Mouse (Mus musculus): ENCODE results near the gene Mlec. TPM values are rescaled to one million over a fixed set of nuclear protein-coding genes. Genes with fewer than 3 reads are reported as not detected.
"Not testable (repeated sequence)": the region's sequence is repeated elsewhere in the genome, so short reads cannot be mapped to it uniquely, and the experiment has no call there.

Mlec gene
- total and polyA plus RNA-seq, 3 experiments = 156 to 167 TPM; not detected in 1

DNA sequence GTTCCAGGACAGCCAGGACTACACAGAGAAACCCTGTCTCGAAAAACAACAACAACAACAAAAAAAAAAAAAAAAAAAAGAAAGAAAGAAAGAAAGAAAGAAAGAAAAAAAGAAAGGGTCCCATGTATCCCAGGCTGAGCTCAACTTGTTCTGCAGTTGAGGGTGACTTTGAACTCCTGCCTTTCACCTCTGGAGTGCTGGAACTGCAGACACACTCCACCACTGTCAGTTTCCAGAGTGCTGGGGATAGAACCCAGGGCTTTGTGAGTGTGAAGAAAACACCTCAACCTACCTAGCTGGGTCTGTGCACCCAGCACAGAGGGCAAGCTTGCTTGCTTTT is 3.9 kb upstream of the Mlec start:
- H3K9ac ChIP-seq (ENCODE audit: control insufficient read depth, low read depth, low read length, poor library complexity, severe bottlenecking); H3K27me3 ChIP-seq (ENCODE audit: control insufficient read depth in 1 of 2, insufficient read depth in 2 of 2, low read length in 2 of 2); H3K9me3 ChIP-seq (replicated peaks; ENCODE audit: insufficient read depth, low read length); DNase-seq (ENCODE audit: low read depth, low spot score); H3K4me3 ChIP-seq (ENCODE audit: control insufficient read depth in 1 of 2, insufficient read depth in 1 of 2, low read depth in 2 of 2, low read length in 2 of 2); H3K27ac ChIP-seq (ENCODE audit: control insufficient read depth, low read depth, low read length): not testable (repeated sequence)
- H3K79me2 ChIP-seq (ENCODE audit: control insufficient read depth, insufficient read depth, low read length, poor library complexity) = peaks cover 21% of the 10 kb centered on the region
- peak; percentile 56; the same call in 1 of the 2 replicates for TF ChIP-seq ZNF384 (IDR thresholded peaks at IDR 0.05; ENCODE audit: low read depth, low read length)
- peaks cover 0 to 18% of the 10 kb centered on the region in 2 experiments; a peak in 2 of 4 replicates for H3K4me1 ChIP-seq (ENCODE audit: control insufficient read depth in 1 of 2, insufficient read depth in 2 of 2, low read length in 2 of 2)
- H3K36me3 ChIP-seq (ENCODE audit: control insufficient read depth in 1 of 2, insufficient read depth in 2 of 2, low read length in 2 of 2) = peaks cover 0 to 17% of the 10 kb centered on the region in 2 experiments; a peak in 2 of 4 replicates

GRCm38 (mm10) chr5:115161064-115161939 is 3.3 kb upstream of the Mlec start:
- Histone ChIP-seq H3K9me3 (replicated peaks; ENCODE audit: insufficient read depth, low read length) (no peaks in the 10 kb centered on the region), H3K27ac (ENCODE audit: control insufficient read depth, low read depth, low read length) (peak overlapping the region; percentile 91), H3K79me2 (ENCODE audit: control insufficient read depth, insufficient read depth, low read length, poor library complexity) (peaks cover 27% of the 10 kb centered on the region), H3K36me3 (ENCODE audit: control insufficient read depth in 1 of 2, insufficient read depth in 2 of 2, low read length in 2 of 2) (peaks cover 0 to 19% of the 10 kb centered on the region in 2 experiments; a peak in 2 of 4 replicates), H3K4me3 (ENCODE audit: control insufficient read depth in 1 of 2, insufficient read depth in 1 of 2, low read depth in 2 of 2, low read length in 2 of 2) (peak overlapping the region; percentile 57), H3K9ac (ENCODE audit: control insufficient read depth, low read depth, low read length, poor library complexity, severe bottlenecking) (peak overlapping the region; percentile 90), H3K4me1 (ENCODE audit: control insufficient read depth in 1 of 2, insufficient read depth in 2 of 2, low read length in 2 of 2) (peaks cover 0 to 20% of the 10 kb centered on the region in 2 experiments; a peak in 2 of 4 replicates), H3K27me3 (ENCODE audit: control insufficient read depth in 1 of 2, insufficient read depth in 2 of 2, low read length in 2 of 2) (no peaks in the 10 kb centered on the region)
- peak; percentile 82 for DNase-seq (ENCODE audit: low read depth, low spot score)
- TF ChIP-seq GATA1 (IDR thresholded peaks at IDR 0.05; ENCODE audit: low read depth, low read length) = peak; percentile 82
- peak; percentile 91 for TF ChIP-seq ZNF384 (IDR thresholded peaks at IDR 0.05; ENCODE audit: low read depth, low read length)
- no peak for TF ChIP-seq ZC3H11A (IDR thresholded peaks at IDR 0.05; ENCODE audit: low read depth, low read length)
- TF ChIP-seq NRF1 (IDR thresholded peaks at IDR 0.05; ENCODE audit: insufficient read depth, low read depth, low read length, poor library complexity, severe bottlenecking) = no peak
- peak; percentile 70 for TF ChIP-seq ETS1 (IDR thresholded peaks at IDR 0.05; ENCODE audit: low read depth, low read length)
- no peak for TF ChIP-seq ZMIZ1 (IDR thresholded peaks at IDR 0.05; ENCODE audit: low read depth, low read length)
- TF ChIP-seq POLR2AphosphoS5 (IDR thresholded peaks at IDR 0.05; ENCODE audit: borderline replicate concordance, low read depth, low read length) = no peak
- TF ChIP-seq TBP (IDR thresholded peaks at IDR 0.05; ENCODE audit: low read depth, low read length) = peak; percentile 47; the same call in 1 of the 2 replicates
- TF ChIP-seq GABPA (IDR thresholded peaks at IDR 0.05; ENCODE audit: low read depth, low read length) = no peak
- TF ChIP-seq MYB (IDR thresholded peaks at IDR 0.05; ENCODE audit: low read depth, low read length) = no peak
- TF ChIP-seq CHD1 (IDR thresholded peaks at IDR 0.05; ENCODE audit: low read depth, low read length) = no peak
- peak; percentile 21 to 47; a peak in 2 of 4 replicates for TF ChIP-seq EP300 (IDR thresholded peaks at IDR 0.05; ENCODE audit: low read depth in 1 of 2, low read length in 2 of 2)
- TF ChIP-seq E2F4 (IDR thresholded peaks at IDR 0.05; ENCODE audit: borderline replicate concordance, low read depth, low read length) = no peak
- TF ChIP-seq CTCF (IDR thresholded peaks at IDR 0.05 in 2 of 3, conservative IDR thresholded peaks at IDR 0.05 in 1 of 3; ENCODE audit: control insufficient read depth in 1 of 3, insufficient read depth in 1 of 3, low read depth in 2 of 3, low read length in 3 of 3, poor library complexity in 1 of 3, severe bottlenecking in 1 of 3) = no peak
- 0 out of 2 replicates have a peak, but pooled peaks have one; percentile 34 for TF ChIP-seq MEF2A (IDR thresholded peaks at IDR 0.05; ENCODE audit: extremely low read depth, insufficient replicate concordance, low read depth, low read length, poor library complexity, severe bottlenecking)
- no peak for TF ChIP-seq POLR2AphosphoS2 (IDR thresholded peaks at IDR 0.05; ENCODE audit: low read length)
- TF ChIP-seq ZKSCAN1 (IDR thresholded peaks at IDR 0.05; ENCODE audit: low read depth, low read length) = no peak
- TF ChIP-seq SMC3 (IDR thresholded peaks at IDR 0.05; ENCODE audit: low read depth, low read length) = no peak
- TF ChIP-seq MXI1 (IDR thresholded peaks at IDR 0.05; ENCODE audit: low read depth, low read length) = peak; percentile 38; the same call in 1 of the 2 replicates
- TF ChIP-seq TAL1 (IDR thresholded peaks at IDR 0.05; ENCODE audit: low read length) = no peak
- no peak for TF ChIP-seq MAZ (IDR thresholded peaks at IDR 0.05; ENCODE audit: low read depth, low read length)
- no peak for TF ChIP-seq UBTF (IDR thresholded peaks at IDR 0.05; ENCODE audit: borderline replicate concordance, insufficient read depth, low read depth, low read length)
- peak; percentile 31; the same call in 1 of the 2 replicates for TF ChIP-seq RCOR1 (IDR thresholded peaks at IDR 0.05; ENCODE audit: low read depth, low read length)
- TF ChIP-seq NELFE (IDR thresholded peaks at IDR 0.05; ENCODE audit: low read depth, low read length) = no peak; the same call in 1 of the 2 replicates
- TF ChIP-seq RAD21 (IDR thresholded peaks at IDR 0.05; ENCODE audit: low read depth, low read length) = no peak
- no peak for TF ChIP-seq MAX (IDR thresholded peaks at IDR 0.05; ENCODE audit: low read length)
- peak; percentile 51; the same call in 1 of the 2 replicates for TF ChIP-seq TCF12 (IDR thresholded peaks at IDR 0.05; ENCODE audit: low read depth, low read length)
- TF ChIP-seq BHLHE40 (IDR thresholded peaks at IDR 0.05; ENCODE audit: borderline replicate concordance, low read depth, low read length) = no peak
- TF ChIP-seq CHD2 (IDR thresholded peaks at IDR 0.05; ENCODE audit: low read length) = no peak
